Mouse (Mus musculus): ENCODE measurements at regions not wholly inside any gene's neighbourhood (a gene's known extent, or its start where the extent isn't known, plus 50 kb on each side); places are given as distances from the start of the nearest gene placed in this dataset.

- TF ChIP-seq CTCF (IDR thresholded peaks at IDR 0.05; ENCODE audit: control insufficient read depth, insufficient read depth, insufficient replicate concordance, low read depth, low read length) = no peak
- no peak for TF ChIP-seq POLR2A (IDR thresholded peaks at IDR 0.05; ENCODE audit: control insufficient read depth, low read depth, low read length)
Measured at GRCm38 (mm10) chr5:77909218-77909617, 501.4 kb upstream of the Igfbp7 start.
